Mouse (Mus musculus): ENCODE data around the gene Slc25a13. TPM values are rescaled to one million over a fixed set of nuclear protein-coding genes. Genes with fewer than 3 reads are reported as not detected.

Slc25a13 gene
- 25.7 and 26.4 TPM in 2 replicates for polyA plus RNA-seq (2015; fragmentation: Nextera tagmentation; extraction: Ambion mirVana)

GRCm38 (mm10) chr6:6216507-6217285 lies at the start of gene Slc25a13:
Slc25a13 (minus strand) TSS chr6:6217173.
- ATAC-seq (ENCODE audit: low FRiP score, low read depth), result peak; percentile 87
- Histone ChIP-seq H3K9ac (peak within 1 kb of the TSS; percentile 83), H3K27ac (peak within 1 kb of the TSS; percentile 44; the same call in 1 of the 2 replicates), H3K4me3 (peak within 1 kb of the TSS; percentile 73), H3K36me3 (no peaks in the 10 kb centered on the region), H3K9me3 (no peaks in the 10 kb centered on the region), H3K4me2 (replicated peaks) (peak within 1 kb of the TSS; percentile 88), H3K27me3 (no peaks in the 10 kb centered on the region), H3K4me1 (peaks cover 27% of the 10 kb centered on the region)
- WGBS, result under 1% methylated on average over 51 of the region's 51 CpGs

DNA sequence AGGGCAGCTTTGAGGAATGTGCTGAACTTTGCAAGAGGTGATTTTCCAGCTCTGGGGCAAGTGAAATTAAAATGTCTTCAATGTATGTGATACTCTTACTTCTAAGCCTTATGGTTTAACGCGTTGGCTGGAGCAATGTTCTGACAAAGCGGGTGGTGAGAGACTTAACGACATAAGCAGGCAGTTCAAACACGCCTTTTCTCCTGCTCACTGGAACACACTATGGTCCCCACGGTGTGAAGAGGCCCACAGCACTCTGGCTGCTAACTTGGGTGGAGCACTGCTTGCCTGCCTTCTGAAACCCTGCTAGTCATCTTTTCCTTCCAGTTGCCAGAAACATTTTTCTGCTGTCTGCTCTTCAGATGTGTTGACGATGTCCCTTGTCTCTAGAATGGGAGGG lies 48.8 kb upstream of the Slc25a13 start:
- 54% methylated on average over 7 of the region's 7 CpGs for WGBS
- no peaks in the 10 kb centered on the region for H3K27me3 ChIP-seq
- H3K9ac ChIP-seq, result no peak overlapping the region
- no peaks in the 10 kb centered on the region for H3K9me3 ChIP-seq
- H3K27ac ChIP-seq, result no peak overlapping the region
- H3K36me3 ChIP-seq, result no peaks in the 10 kb centered on the region
- no peak overlapping the region for H3K4me2 ChIP-seq (replicated peaks)
- peaks cover 14% of the 10 kb centered on the region for H3K4me1 ChIP-seq
- H3K4me3 ChIP-seq, result no peak overlapping the region
- ATAC-seq (ENCODE audit: low FRiP score, low read depth), result peak; percentile 66

GRCm38 (mm10) chr6:6263293-6263911 lies 46.4 kb upstream of the Slc25a13 start:
- peaks cover 20% of the 10 kb centered on the region for H3K4me1 ChIP-seq
- WGBS, result 89% methylated on average over 4 of the region's 4 CpGs
- no peaks in the 10 kb centered on the region for H3K9me3 ChIP-seq
- no peak overlapping the region for H3K9ac ChIP-seq
- no peaks in the 10 kb centered on the region for H3K27me3 ChIP-seq
- H3K27ac ChIP-seq, result no peak overlapping the region
- H3K4me3 ChIP-seq, result no peak overlapping the region
- no peak overlapping the region for H3K4me2 ChIP-seq (replicated peaks)
- no peaks in the 10 kb centered on the region for H3K36me3 ChIP-seq
- ATAC-seq (ENCODE audit: low FRiP score, low read depth), result no peak

GRCm38 (mm10) chr6:6260917-6261316 lies 43.9 kb upstream of the Slc25a13 start:
- Histone ChIP-seq H3K27ac (peak overlapping the region; percentile 44; the same call in 1 of the 2 replicates), H3K4me3 (no peak overlapping the region), H3K9me3 (no peaks in the 10 kb centered on the region), H3K36me3 (no peaks in the 10 kb centered on the region), H3K4me2 (replicated peaks) (no peak overlapping the region), H3K9ac (no peak overlapping the region), H3K4me1 (peaks cover 19% of the 10 kb centered on the region), H3K27me3 (no peaks in the 10 kb centered on the region)
- peak; percentile 81 for ATAC-seq (ENCODE audit: low FRiP score, low read depth)
- 11% methylated on average over 4 of the region's 4 CpGs for WGBS

DNA sequence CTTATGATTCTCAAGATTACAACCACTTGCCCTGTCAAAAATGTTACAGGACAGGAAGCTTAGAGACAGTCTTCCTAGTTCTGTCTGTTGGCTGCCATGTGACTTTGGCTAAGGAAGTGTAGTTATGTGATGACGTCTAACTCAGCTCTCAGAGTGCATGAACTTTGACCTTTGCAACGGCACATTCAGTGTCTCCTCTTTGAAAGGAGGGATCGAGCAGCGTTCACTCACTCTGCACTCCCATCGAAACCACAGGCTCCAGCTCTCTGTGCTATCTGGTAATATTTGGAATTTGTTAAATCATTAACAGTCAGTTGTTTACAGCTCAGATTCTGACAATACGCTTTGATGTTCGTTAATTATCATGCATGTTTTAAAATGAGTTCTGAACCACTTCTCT lies 31.5 kb upstream of the Slc25a13 start:
- H3K27me3 ChIP-seq, result no peaks in the 10 kb centered on the region
- H3K4me2 ChIP-seq (replicated peaks), result no peak overlapping the region
- H3K36me3 ChIP-seq, result no peaks in the 10 kb centered on the region
- no peaks in the 10 kb centered on the region for H3K4me1 ChIP-seq
- H3K9ac ChIP-seq, result no peak overlapping the region
- no peak overlapping the region for H3K27ac ChIP-seq
- H3K9me3 ChIP-seq, result peaks cover 8% of the 10 kb centered on the region; the same call in 1 of the 2 replicates
- WGBS, result 61% methylated on average over 7 of the region's 7 CpGs
- no peak for ATAC-seq (ENCODE audit: low FRiP score, low read depth)
- no peak overlapping the region for H3K4me3 ChIP-seq

DNA sequence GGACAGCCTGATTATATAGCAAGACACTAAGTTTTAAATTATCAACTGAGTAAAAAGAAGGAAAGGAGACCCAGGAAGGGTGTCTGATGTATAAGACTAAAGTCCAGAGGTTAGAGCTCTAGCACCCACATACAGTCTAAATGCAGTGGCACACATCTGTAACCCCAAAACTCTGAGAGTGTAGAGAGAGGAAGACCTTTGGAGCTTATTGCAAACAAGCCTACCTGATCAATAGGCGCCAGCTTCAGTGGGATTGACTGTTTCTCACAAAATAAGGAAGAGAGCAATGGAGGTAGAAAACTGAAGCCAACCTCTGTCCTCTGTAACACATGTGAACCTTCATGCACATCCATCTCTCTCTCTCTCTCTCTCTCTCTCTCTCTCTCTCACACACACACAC lies 26.9 kb upstream of the Slc25a13 start:
- Histone ChIP-seq H3K4me3 (no peak overlapping the region), H3K36me3 (no peaks in the 10 kb centered on the region), H3K27ac (no peak overlapping the region), H3K4me2 (replicated peaks) (no peak overlapping the region), H3K9ac (no peak overlapping the region), H3K4me1 (no peaks in the 10 kb centered on the region), H3K27me3 (no peaks in the 10 kb centered on the region), H3K9me3 (peaks cover 8% of the 10 kb centered on the region; the same call in 1 of the 2 replicates)
- ATAC-seq (ENCODE audit: low FRiP score, low read depth), result no peak
- WGBS, result 74% methylated on average over 1 of the region's 1 CpGs

GRCm38 (mm10) chr6:6242114-6242513 lies 25.1 kb upstream of the Slc25a13 start:
- no peak for ATAC-seq (ENCODE audit: low FRiP score, low read depth)
- WGBS, result 78% methylated on average over 7 of the region's 7 CpGs
- Histone ChIP-seq H3K9me3 (no peaks in the 10 kb centered on the region), H3K4me1 (no peaks in the 10 kb centered on the region), H3K27ac (no peak overlapping the region), H3K36me3 (no peaks in the 10 kb centered on the region), H3K4me3 (no peak overlapping the region), H3K9ac (no peak overlapping the region), H3K27me3 (no peaks in the 10 kb centered on the region), H3K4me2 (replicated peaks) (no peak overlapping the region)

- no peaks in the 10 kb centered on the region for H3K36me3 ChIP-seq
- no peak overlapping the region for H3K4me2 ChIP-seq (replicated peaks)
- no peak overlapping the region for H3K27ac ChIP-seq
- H3K27me3 ChIP-seq, result no peaks in the 10 kb centered on the region
- no peaks in the 10 kb centered on the region for H3K4me1 ChIP-seq
- WGBS, result 85% methylated on average over 2 of the region's 2 CpGs
- no peak for ATAC-seq (ENCODE audit: low FRiP score, low read depth)
- no peaks in the 10 kb centered on the region for H3K9me3 ChIP-seq
- no peak overlapping the region for H3K9ac ChIP-seq
- H3K4me3 ChIP-seq, result no peak overlapping the region
Observed at GRCm38 (mm10) chr6:6236788-6237298, 19.9 kb upstream of the Slc25a13 start.

DNA sequence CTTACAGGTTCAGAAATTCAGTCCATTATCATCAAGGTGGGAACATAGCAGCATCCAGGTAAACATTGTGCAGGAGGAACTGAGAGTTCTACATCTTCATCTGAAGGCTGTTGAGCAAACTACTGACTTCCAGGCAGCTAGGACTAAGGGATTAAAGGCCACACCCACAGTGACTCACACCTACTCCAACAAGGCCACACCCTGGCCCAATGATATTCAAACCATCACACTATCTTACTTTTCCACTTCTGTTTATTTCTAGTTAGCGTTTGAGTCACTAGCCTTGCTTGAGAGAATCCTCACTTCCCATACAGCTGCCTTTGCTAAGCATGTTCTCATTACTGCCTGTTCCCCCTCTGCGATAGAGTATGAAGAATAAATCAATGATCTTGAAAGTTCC lies 13.3 kb upstream of the Slc25a13 start:
- WGBS, result 84% methylated on average over 2 of the region's 2 CpGs

GRCm38 (mm10) chr6:6222721-6223120 lies 5.7 kb upstream of the Slc25a13 start:
- no peak overlapping the region for H3K9ac ChIP-seq
- H3K4me1 ChIP-seq, result peaks cover 23% of the 10 kb centered on the region; the same call in 1 of the 2 replicates
- H3K27ac ChIP-seq, result no peak overlapping the region
- H3K27me3 ChIP-seq, result no peaks in the 10 kb centered on the region
- no peak overlapping the region for H3K4me2 ChIP-seq (replicated peaks)
- no peak overlapping the region for H3K4me3 ChIP-seq
- 0 out of 2 replicates have a peak, but pooled peaks have one; percentile 24 for ATAC-seq (ENCODE audit: low FRiP score, low read depth)
- WGBS, result 69% methylated on average over 7 of the region's 7 CpGs
- H3K36me3 ChIP-seq, result no peaks in the 10 kb centered on the region
- H3K9me3 ChIP-seq, result no peaks in the 10 kb centered on the region

More for the DNA sequence above, 13.3 kb upstream of the Slc25a13 start:
- Histone ChIP-seq H3K9me3 (no peaks in the 10 kb centered on the region), H3K9ac (no peak overlapping the region), H3K4me2 (replicated peaks) (no peak overlapping the region), H3K4me3 (no peak overlapping the region), H3K4me1 (no peaks in the 10 kb centered on the region), H3K36me3 (no peaks in the 10 kb centered on the region), H3K27me3 (no peaks in the 10 kb centered on the region), H3K27ac (no peak overlapping the region)
- ATAC-seq (ENCODE audit: low FRiP score, low read depth), result no peak

- no peaks in the 10 kb centered on the region for H3K27me3 ChIP-seq
- no peak overlapping the region for H3K4me3 ChIP-seq
- no peaks in the 10 kb centered on the region for H3K9me3 ChIP-seq
- ATAC-seq (ENCODE audit: low FRiP score, low read depth), result no peak
- peaks cover 36% of the 10 kb centered on the region for H3K4me1 ChIP-seq
- H3K9ac ChIP-seq, result no peak overlapping the region
- no peak overlapping the region for H3K27ac ChIP-seq
- no peak overlapping the region for H3K4me2 ChIP-seq (replicated peaks)
- H3K36me3 ChIP-seq, result no peaks in the 10 kb centered on the region
- WGBS, result 85% methylated on average over 3 of the region's 3 CpGs
Observed at GRCm38 (mm10) chr6:6220574-6220973, 3.6 kb upstream of the Slc25a13 start.

GRCm38 (mm10) chr6:6219661-6220370 lies 2.8 kb upstream of the Slc25a13 start:
- no peaks in the 10 kb centered on the region for H3K9me3 ChIP-seq
- no peak overlapping the region for H3K9ac ChIP-seq
- no peaks in the 10 kb centered on the region for H3K27me3 ChIP-seq
- 61% methylated on average over 12 of the region's 12 CpGs for WGBS
- H3K4me3 ChIP-seq, result no peak overlapping the region
- H3K4me1 ChIP-seq, result peaks cover 38% of the 10 kb centered on the region
- no peaks in the 10 kb centered on the region for H3K36me3 ChIP-seq
- no peak overlapping the region for H3K4me2 ChIP-seq (replicated peaks)
- no peak overlapping the region for H3K27ac ChIP-seq
- ATAC-seq (ENCODE audit: low FRiP score, low read depth), result no peak
